Mouse (Mus musculus): ENCODE results near the gene Bbof1.

DNA sequence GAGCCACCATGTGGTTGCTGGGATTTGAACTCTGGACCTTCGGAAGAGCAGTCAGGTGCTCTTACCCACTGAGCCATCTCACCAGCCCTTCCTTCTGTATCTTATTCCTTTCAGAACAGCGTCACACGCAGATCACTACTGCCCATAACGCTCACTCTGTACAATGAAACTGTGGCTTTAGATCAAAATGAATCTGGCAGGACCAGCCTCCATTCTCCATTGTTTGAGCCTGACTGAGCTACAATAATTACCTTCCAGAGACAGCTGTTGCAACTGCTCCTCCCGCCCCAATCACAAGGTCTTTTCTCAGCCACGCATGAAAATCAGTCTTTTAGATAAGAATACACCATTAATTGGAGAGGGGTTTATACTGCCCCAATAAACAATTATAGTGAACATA, 4.3 kb upstream of the Bbof1 start:
- TF ChIP-seq POLR2A (IDR thresholded peaks at IDR 0.05; ENCODE audit: extremely low read depth, insufficient read depth, low read length) (no peak), CTCF (IDR thresholded peaks at IDR 0.05; ENCODE audit: extremely low read depth, insufficient read depth, low read length) (no peak)
